Mouse (Mus musculus): Measurements from ENCODE around the gene Abr. TPM values are rescaled to one million over a fixed set of nuclear protein-coding genes. Genes with fewer than 3 reads are reported as not detected.
A peak's percentile ranks its signal among the peaks of the same experiment; 100 is the strongest.

Abr gene
- polyA plus RNA-seq (2012; rRNA removed) = 53.5 and 54.8 TPM in 2 replicates

- peak within 1 kb of the TSS; percentile 56 for H3K4me3 ChIP-seq (replicated peaks; ENCODE audit: extremely low read depth, low read depth, low read length)
- no peak for DNase-seq
- H3K4me1 ChIP-seq (ENCODE audit: control insufficient read depth, insufficient read depth, low read length) = peaks cover 7% of the 10 kb centered on the region; the same call in 1 of the 2 replicates
- TF ChIP-seq CTCF (IDR thresholded peaks at IDR 0.05; ENCODE audit: insufficient read depth, low read length) (no peak), POLR2A (IDR thresholded peaks at IDR 0.05; ENCODE audit: borderline replicate concordance, extremely low read depth, low read depth, low read length) (no peak)
- WGBS = under 1% methylated on average over 31 of the region's 31 CpGs
Observed at GRCm38 (mm10) chr11:76622152-76622565, at the start of gene Abr. Abr (minus strand) TSS chr11:76622314.

- WGBS = 38% methylated on average over 4 of the region's 4 CpGs
- H3K4me1 ChIP-seq (ENCODE audit: control insufficient read depth, insufficient read depth, low read length) = no peaks in the 10 kb centered on the region
- DNase-seq = no peak
- TF ChIP-seq CTCF (IDR thresholded peaks at IDR 0.05; ENCODE audit: insufficient read depth, low read length) = no peak
- no peak for TF ChIP-seq POLR2A (IDR thresholded peaks at IDR 0.05; ENCODE audit: borderline replicate concordance, extremely low read depth, low read depth, low read length)
- no peak overlapping the region for H3K4me3 ChIP-seq (replicated peaks; ENCODE audit: extremely low read depth, low read depth, low read length)
Observed at GRCm38 (mm10) chr11:76667807-76668206, 45.7 kb upstream of the Abr start.

- 11% methylated on average over 35 of the region's 35 CpGs for WGBS
Observed at GRCm38 (mm10) chr11:76666002-76666649, 44.0 kb upstream of the Abr start.

GRCm38 (mm10) chr11:76661790-76662468 lies 39.8 kb upstream of the Abr start:
- no peak for DNase-seq
- H3K4me3 ChIP-seq (replicated peaks; ENCODE audit: extremely low read depth, low read depth, low read length) = no peak overlapping the region
- WGBS = 65% methylated on average over 7 of the region's 7 CpGs
- no peak for TF ChIP-seq CTCF (IDR thresholded peaks at IDR 0.05; ENCODE audit: insufficient read depth, low read length)
- TF ChIP-seq POLR2A (IDR thresholded peaks at IDR 0.05; ENCODE audit: borderline replicate concordance, extremely low read depth, low read depth, low read length) = no peak
- no peaks in the 10 kb centered on the region for H3K4me1 ChIP-seq (ENCODE audit: control insufficient read depth, insufficient read depth, low read length)

More at GRCm38 (mm10) chr11:76666002-76666649, 44.0 kb upstream of the Abr start:
- no peaks in the 10 kb centered on the region for H3K4me1 ChIP-seq (ENCODE audit: control insufficient read depth, insufficient read depth, low read length)
- no peak overlapping the region for H3K4me3 ChIP-seq (replicated peaks; ENCODE audit: extremely low read depth, low read depth, low read length)
- TF ChIP-seq POLR2A (IDR thresholded peaks at IDR 0.05; ENCODE audit: borderline replicate concordance, extremely low read depth, low read depth, low read length) (no peak), CTCF (IDR thresholded peaks at IDR 0.05; ENCODE audit: insufficient read depth, low read length) (no peak)
- no peak for DNase-seq

GRCm38 (mm10) chr11:76659138-76659930 lies 37.2 kb upstream of the Abr start:
- no peaks in the 10 kb centered on the region for H3K4me1 ChIP-seq (ENCODE audit: control insufficient read depth, insufficient read depth, low read length)
- DNase-seq = no peak
- no peak for TF ChIP-seq CTCF (IDR thresholded peaks at IDR 0.05; ENCODE audit: insufficient read depth, low read length)
- TF ChIP-seq POLR2A (IDR thresholded peaks at IDR 0.05; ENCODE audit: borderline replicate concordance, extremely low read depth, low read depth, low read length) = no peak
- WGBS = 70% methylated on average over 14 of the region's 14 CpGs
- H3K4me3 ChIP-seq (replicated peaks; ENCODE audit: extremely low read depth, low read depth, low read length) = no peak overlapping the region

DNA sequence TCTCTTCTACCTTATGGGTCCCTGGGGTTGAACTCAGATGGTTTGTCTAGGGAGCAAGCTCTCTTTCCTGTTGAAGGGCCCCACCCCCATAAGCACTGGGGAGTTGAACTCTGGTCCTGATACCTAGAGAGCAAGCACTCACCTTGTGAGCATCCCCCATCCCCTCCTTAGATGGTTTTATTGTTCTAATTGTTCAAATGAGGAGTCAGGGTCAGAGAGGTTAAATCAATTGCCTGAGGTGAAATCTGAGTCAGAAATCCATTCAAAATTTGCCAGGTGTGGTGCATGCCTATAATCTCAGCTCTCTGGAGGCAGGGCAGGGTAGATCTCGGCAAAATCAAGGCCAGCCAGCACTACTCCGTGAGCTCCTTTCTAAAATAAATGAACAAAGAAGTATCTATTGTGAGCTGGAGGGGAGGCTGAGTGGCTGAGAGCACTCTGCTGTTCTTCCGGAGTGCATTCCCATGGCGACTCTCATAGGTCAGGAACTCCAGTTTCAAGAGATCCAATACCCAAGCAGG lies 35.4 kb upstream of the Abr start:
- H3K4me1 ChIP-seq (ENCODE audit: control insufficient read depth, insufficient read depth, low read length) = no peaks in the 10 kb centered on the region
- 41% methylated on average over 4 of the region's 4 CpGs for WGBS
- no peak for DNase-seq
- no peak overlapping the region for H3K4me3 ChIP-seq (replicated peaks; ENCODE audit: extremely low read depth, low read depth, low read length)
- TF ChIP-seq CTCF (IDR thresholded peaks at IDR 0.05; ENCODE audit: insufficient read depth, low read length) (no peak), POLR2A (IDR thresholded peaks at IDR 0.05; ENCODE audit: borderline replicate concordance, extremely low read depth, low read depth, low read length) (no peak)

DNA sequence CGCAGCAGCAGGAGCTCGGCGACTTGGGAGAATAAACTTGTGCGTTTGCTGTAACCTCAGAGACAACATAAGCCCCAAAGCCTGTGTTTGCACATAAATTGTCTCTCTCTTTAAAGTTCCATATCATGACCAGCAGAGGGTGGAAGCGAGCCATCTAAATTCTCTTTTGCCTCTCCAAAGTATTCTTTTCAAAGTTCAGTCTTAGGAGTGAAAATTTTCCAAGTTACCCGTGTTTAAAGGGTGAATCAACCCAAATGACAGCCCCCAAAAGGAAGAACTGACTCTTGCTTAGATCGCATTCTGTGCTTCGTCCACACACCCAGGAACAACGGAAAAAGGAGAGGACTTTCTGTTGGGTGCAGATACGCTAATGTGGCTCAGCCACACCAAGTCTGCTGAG lies 33.0 kb upstream of the Abr start:
- TF ChIP-seq CTCF (IDR thresholded peaks at IDR 0.05; ENCODE audit: insufficient read depth, low read length) (peak; percentile 4; the same call in 1 of the 2 replicates), POLR2A (IDR thresholded peaks at IDR 0.05; ENCODE audit: borderline replicate concordance, extremely low read depth, low read depth, low read length) (no peak)
- Histone ChIP-seq H3K4me1 (ENCODE audit: control insufficient read depth, insufficient read depth, low read length) (no peaks in the 10 kb centered on the region), H3K4me3 (replicated peaks; ENCODE audit: extremely low read depth, low read depth, low read length) (no peak overlapping the region)
- WGBS = 5% methylated on average over 10 of the region's 10 CpGs
- DNase-seq = no peak

DNA sequence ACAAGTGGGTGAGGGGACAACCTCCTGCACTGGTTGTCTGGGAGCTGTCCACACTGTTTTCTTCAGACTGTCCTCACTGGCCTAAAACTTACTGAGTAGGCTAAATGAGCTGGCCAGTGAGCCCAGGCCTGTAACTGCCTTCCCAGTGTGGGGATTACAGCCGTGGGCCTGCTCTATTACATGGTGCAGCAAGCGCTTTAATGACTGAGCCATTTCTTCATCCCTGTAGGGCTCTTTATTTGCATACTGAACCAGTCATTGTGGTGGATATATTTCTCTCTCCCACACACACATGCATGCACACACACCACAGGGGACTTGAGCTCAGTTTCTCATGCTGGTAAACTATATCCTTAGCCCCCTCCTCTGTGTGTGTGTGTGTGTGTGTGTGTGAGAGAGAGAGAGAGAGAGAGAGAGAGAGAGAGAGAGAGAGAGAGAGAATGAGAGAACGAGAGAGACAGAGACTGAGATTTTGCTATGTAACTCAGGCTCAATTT lies 30.8 kb upstream of the Abr start:
- no peak for DNase-seq
- no peak overlapping the region for H3K4me3 ChIP-seq (replicated peaks; ENCODE audit: extremely low read depth, low read depth, low read length)
- WGBS = 60% methylated on average over 3 of the region's 3 CpGs
- TF ChIP-seq POLR2A (IDR thresholded peaks at IDR 0.05; ENCODE audit: borderline replicate concordance, extremely low read depth, low read depth, low read length) = no peak
- no peak for TF ChIP-seq CTCF (IDR thresholded peaks at IDR 0.05; ENCODE audit: insufficient read depth, low read length)
- H3K4me1 ChIP-seq (ENCODE audit: control insufficient read depth, insufficient read depth, low read length) = no peaks in the 10 kb centered on the region
